Mouse (Mus musculus) cortical plate, adult 2 months (tissue): ENCODE data around the gene Cacna2d2.

ENCODE experiments used
- CTCF ChIP-seq: fragments of 200-500 bp; IDR thresholded peaks from 2 replicates; pipeline ENCODE4 v1.5.1; 2011; ENCODE audit warnings: mild to moderate bottlenecking, control low read depth, low read length; ENCODE audit not compliant: insufficient read depth; ENCODE audit errors: extremely low read depth
- POLR2A ChIP-seq: fragments of 200-500 bp; IDR thresholded peaks from 2 replicates; pipeline ENCODE4 v1.6.1; 2011; ENCODE audit warnings: mild to moderate bottlenecking, low read length, control low read depth; ENCODE audit not compliant: insufficient read depth; ENCODE audit errors: extremely low read depth

DNA sequence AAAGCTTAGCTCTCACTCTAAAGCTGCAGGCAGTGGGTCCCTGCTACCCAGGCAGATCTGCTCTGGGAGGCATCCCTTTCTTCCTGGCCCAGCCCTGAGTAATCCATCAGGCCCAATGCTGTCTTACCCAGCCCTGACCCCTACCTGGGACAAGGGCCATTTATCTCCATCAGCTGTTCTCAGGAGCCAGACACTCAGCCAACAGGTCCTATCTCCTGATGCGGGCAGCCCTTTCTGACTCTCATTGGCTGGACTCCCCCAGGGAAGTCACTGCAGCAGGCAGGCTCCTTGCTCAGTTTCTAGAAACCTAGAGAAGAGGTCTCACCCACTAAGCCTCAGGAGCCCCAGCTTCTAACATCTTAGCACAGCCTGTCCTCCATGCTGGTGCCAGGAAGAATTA lies 31.1 kb upstream of the Cacna2d2 start:
- TF ChIP-seq CTCF: no peak
- TF ChIP-seq POLR2A: no peak
